Mouse (Mus musculus) heart, postnatal 0 days (tissue): ENCODE results near the gene Amfr. TPM values are rescaled to one million over a fixed set of nuclear protein-coding genes. Genes with fewer than 3 reads are reported as not detected.
A peak's percentile ranks its signal among the peaks of the same experiment; 100 is the strongest.

Source experiments
- ATAC-seq: fragments of 200-750 bp; cut with Nextera tagmentation; 2 replicates; pipeline ENCODE4 v1.8.0; 2017; ENCODE audit warnings: low read depth, moderate number of reproducible peaks, moderate library complexity; ENCODE audit not compliant: insufficient read depth
- DNase-seq: peaks from one replicate; pipeline ENCODE4 v3.0.0-alpha.2; 2016; ENCODE audit warnings: low spot score
- H3K27ac ChIP-seq: fragments of 300-500 bp; sonication (generic); 2 replicates; pipeline ENCODE4 v1.5.1; 2014; ENCODE audit warnings: low read depth, mild to moderate bottlenecking
- H3K27me3 ChIP-seq: fragments of 300-500 bp; sonication (generic); 2 replicates; pipeline ENCODE4 v1.6.1; 2014; ENCODE audit warnings: low read length, mixed read lengths; ENCODE audit not compliant: control insufficient read depth, insufficient read depth
- H3K36me3 ChIP-seq: fragments of 300-500 bp; sonication (generic); replicated peaks from 2 replicates; pipeline ENCODE4 v1.6.1; 2014; ENCODE audit warnings: low read length, mixed read lengths; ENCODE audit not compliant: control insufficient read depth, insufficient read depth
- H3K4me1 ChIP-seq: fragments of 300-500 bp; sonication (generic); 2 replicates; pipeline ENCODE4 v1.6.1; 2014; ENCODE audit warnings: antibody characterized with exemption; ENCODE audit not compliant: control insufficient read depth, insufficient read depth
- H3K4me2 ChIP-seq: fragments of 300-500 bp; sonication (generic); 2 replicates; pipeline ENCODE4 v1.6.1; 2014; ENCODE audit warnings: low read depth, mild to moderate bottlenecking, low read length, moderate library complexity
- H3K4me3 ChIP-seq: fragments of 300-500 bp; sonication (generic); 2 replicates; pipeline ENCODE4 v1.5.1; 2014; ENCODE audit warnings: low read depth, low read length
- H3K9ac ChIP-seq: fragments of 300-500 bp; sonication (generic); replicated peaks from 2 replicates; pipeline ENCODE4 v1.6.1; 2014; ENCODE audit warnings: low read depth, low read length, mixed read lengths
- H3K9me3 ChIP-seq: fragments of 300-500 bp; sonication (generic); replicated peaks from 2 replicates; pipeline ENCODE4 v1.6.1; 2016; ENCODE audit warnings: low read length; ENCODE audit not compliant: control insufficient read depth
- CTCF ChIP-seq: IDR thresholded peaks from 2 replicates; pipeline ENCODE4 v1.5.1; 2016; ENCODE audit warnings: antibody characterized with exemption, control low read depth, low read depth
- EP300 ChIP-seq: IDR thresholded peaks from 2 replicates; pipeline ENCODE4 v1.6.1; 2016; ENCODE audit warnings: antibody characterized with exemption, low read depth
- WGBS: fragments of 180-500 bp; shearing (Covaris S2); extraction: QIAGEN DNeasy Blood & Tissue Kit; methylation state at CpG from one replicate; pipeline ENCODE4 v1.1.7; 2014; 5-methylcytosine and 5-hydroxymethylcytosine counted together
- polyA plus RNA-seq: library from polyadenylated mRNA; unstranded; fragments of >200 nt; fragmentation: Nextera tagmentation; extraction: Ambion mirVana; gene quantifications from 2 replicates; pipeline ENCODE4 v1.2.1, GENCODE M21; 2015
- total RNA-seq: library from RNA; depleted of rRNA; stranded (reverse); fragments of >200 nt; gene quantifications from 2 replicates; pipeline ENCODE4 v1.2.3, GENCODE M21; 2014; ENCODE audit warnings: low replicate concordance

The Amfr gene
- total and polyA plus RNA-seq, 2 experiments from 2014 or later = 57.0 to 148 TPM

- DNase-seq = no peak
- no peak overlapping the region for H3K4me3 ChIP-seq
- H3K27me3 ChIP-seq = no peaks in the 10 kb centered on the region
- no peak overlapping the region for H3K9ac ChIP-seq
- H3K4me2 ChIP-seq = no peak overlapping the region
- H3K36me3 ChIP-seq = no peaks in the 10 kb centered on the region
- TF ChIP-seq CTCF (no peak), EP300 (no peak)
- WGBS = 85% methylated on average over 9 of the region's 9 CpGs
- no peaks in the 10 kb centered on the region for H3K9me3 ChIP-seq
- no peaks in the 10 kb centered on the region for H3K4me1 ChIP-seq
- ATAC-seq = no peak
- no peak overlapping the region for H3K27ac ChIP-seq
Measured at GRCm38 (mm10) chr8:93952511-93952910, 60.1 kb downstream of the Amfr start.

DNA sequence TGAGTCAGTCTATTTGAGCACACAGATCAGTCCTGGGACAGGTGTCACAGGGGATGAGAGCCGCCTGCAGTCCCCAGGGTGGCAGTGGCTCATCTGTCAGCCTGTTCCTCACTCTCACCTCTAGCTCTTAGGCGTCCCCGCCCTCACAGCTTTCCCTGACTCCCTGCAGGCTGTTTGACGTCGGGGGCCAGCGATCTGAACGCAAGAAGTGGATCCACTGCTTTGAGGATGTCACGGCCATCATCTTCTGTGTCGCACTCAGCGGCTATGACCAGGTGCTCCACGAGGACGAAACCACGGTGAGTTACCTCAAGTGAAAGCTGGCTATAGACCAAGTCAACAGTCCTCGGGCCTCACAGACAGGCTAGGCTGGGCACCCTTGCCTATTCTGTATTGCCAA is 62.5 kb downstream of the Amfr start:
- ATAC-seq (no peak), DNase-seq (no peak)
- Histone ChIP-seq H3K9me3 (no peaks in the 10 kb centered on the region), H3K27me3 (no peaks in the 10 kb centered on the region), H3K36me3 (no peaks in the 10 kb centered on the region), H3K4me3 (no peak overlapping the region), H3K27ac (no peak overlapping the region), H3K4me2 (no peak overlapping the region), H3K9ac (no peak overlapping the region), H3K4me1 (no peaks in the 10 kb centered on the region)
- no peak for TF ChIP-seq CTCF
- no peak for TF ChIP-seq EP300
- 60% methylated on average over 14 of the region's 14 CpGs for WGBS

DNA sequence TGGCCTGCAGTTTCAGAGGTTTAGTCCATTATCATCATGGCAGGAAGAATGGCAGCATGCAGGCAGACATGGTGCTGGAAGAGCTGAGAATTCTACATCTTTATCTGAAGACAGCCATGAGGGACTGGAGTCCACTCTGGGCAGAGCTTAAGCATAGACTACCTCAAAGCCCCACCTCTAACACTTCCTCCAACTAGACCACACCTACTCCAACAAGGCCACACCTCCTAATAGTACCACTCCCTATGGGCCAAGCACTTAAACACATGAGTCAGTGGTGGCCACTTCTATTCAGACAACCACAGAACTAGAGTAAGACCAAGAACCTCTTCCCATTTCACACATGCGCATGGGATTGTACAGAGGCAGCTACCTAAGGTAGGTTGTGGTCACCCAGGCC is 66.2 kb downstream of the Amfr start:
- no peak overlapping the region for H3K4me3 ChIP-seq
- no peaks in the 10 kb centered on the region for H3K36me3 ChIP-seq
- H3K27ac ChIP-seq = no peak overlapping the region
- no peak for ATAC-seq
- H3K27me3 ChIP-seq = no peaks in the 10 kb centered on the region
- 95% methylated on average over 1 of the region's 1 CpGs for WGBS
- H3K4me2 ChIP-seq = no peak overlapping the region
- no peak for DNase-seq
- no peaks in the 10 kb centered on the region for H3K9me3 ChIP-seq
- TF ChIP-seq EP300 (no peak), CTCF (no peak)
- peaks cover 5% of the 10 kb centered on the region for H3K4me1 ChIP-seq
- no peak overlapping the region for H3K9ac ChIP-seq

- Histone ChIP-seq H3K27ac (no peak overlapping the region), H3K27me3 (no peaks in the 10 kb centered on the region), H3K9ac (no peak overlapping the region), H3K4me3 (no peak overlapping the region), H3K36me3 (no peaks in the 10 kb centered on the region), H3K4me1 (peaks cover 11% of the 10 kb centered on the region), H3K9me3 (no peaks in the 10 kb centered on the region), H3K4me2 (no peak overlapping the region)
- TF ChIP-seq CTCF (no peak), EP300 (no peak)
- no peak for DNase-seq
- 31% methylated on average over 4 of the region's 4 CpGs for WGBS
- peak; percentile 39; the same call in 1 of the 2 replicates for ATAC-seq
Measured at GRCm38 (mm10) chr8:93945781-93946180, 66.9 kb downstream of the Amfr start.

- peak; percentile 52 for ATAC-seq
- Histone ChIP-seq H3K27me3 (no peaks in the 10 kb centered on the region), H3K9me3 (no peaks in the 10 kb centered on the region), H3K4me2 (peak overlapping the region; percentile 15; the same call in 1 of the 2 replicates), H3K27ac (no peak overlapping the region), H3K9ac (no peak overlapping the region), H3K36me3 (no peaks in the 10 kb centered on the region), H3K4me3 (no peak overlapping the region), H3K4me1 (peaks cover 11% of the 10 kb centered on the region)
- TF ChIP-seq EP300 (no peak), CTCF (peak; percentile 13; the same call in 1 of the 2 replicates)
- DNase-seq = peak; percentile 26
- WGBS = 32% methylated on average over 4 of the region's 4 CpGs
Measured at GRCm38 (mm10) chr8:93941636-93942054, 71.0 kb downstream of the Amfr start.
